Mouse (Mus musculus) forebrain, embryonic 11.5 days (tissue): ENCODE measurements at regions not wholly inside any gene's neighbourhood (a gene's known extent, or its start where the extent isn't known, plus 50 kb on each side); places are given as distances from the start of the nearest gene placed in this dataset.

Experiments used
- ATAC-seq: fragments of 200-750 bp; cut with Nextera tagmentation; replicated peaks from 2 replicates; pipeline ENCODE4 v1.8.0; 2017; ENCODE audit warnings: moderate TSS enrichment; ENCODE audit not compliant: low FRiP score
- DNase-seq: peaks from one replicate; pipeline ENCODE4 v3.0.0-alpha.2; 2017; ENCODE audit warnings: low spot score
- H3K27ac ChIP-seq: fragments of 300-500 bp; sonication (generic); 2 replicates; pipeline ENCODE4 v1.5.1; 2014; ENCODE audit warnings: low read depth, low read length
- H3K27me3 ChIP-seq: fragments of 300-500 bp; sonication (generic); 2 replicates; pipeline ENCODE4 v1.6.1; 2014; ENCODE audit warnings: mild to moderate bottlenecking, low read length, mixed read lengths; ENCODE audit not compliant: control insufficient read depth, insufficient read depth
- H3K36me3 ChIP-seq: fragments of 300-500 bp; sonication (generic); 2 replicates; pipeline ENCODE4 v1.6.1; 2014; ENCODE audit warnings: mild to moderate bottlenecking, low read length, moderate library complexity, mixed read lengths; ENCODE audit not compliant: control insufficient read depth, insufficient read depth
- H3K4me1 ChIP-seq: fragments of 300-500 bp; sonication (generic); replicated peaks from 2 replicates; pipeline ENCODE4 v1.6.1; 2014; ENCODE audit warnings: low read length, mixed read lengths; ENCODE audit not compliant: control insufficient read depth, insufficient read depth
- H3K4me2 ChIP-seq: fragments of 300-500 bp; sonication (generic); 2 replicates; pipeline ENCODE4 v1.6.1; 2014; ENCODE audit warnings: low read depth, mild to moderate bottlenecking, low read length, moderate library complexity, mixed read lengths; ENCODE audit not compliant: severe bottlenecking
- H3K4me3 ChIP-seq: fragments of 300-500 bp; sonication (generic); 2 replicates; pipeline ENCODE4 v1.5.1; 2014; ENCODE audit warnings: low read depth, low read length
- H3K9ac ChIP-seq: fragments of 300-500 bp; sonication (generic); 2 replicates; pipeline ENCODE4 v1.6.1; 2014; ENCODE audit warnings: low read length
- H3K9me3 ChIP-seq: fragments of 300-500 bp; sonication (generic); 2 replicates; pipeline ENCODE4 v1.6.1; 2016; ENCODE audit warnings: low read length, mixed read lengths; ENCODE audit not compliant: control insufficient read depth
- WGBS: fragments of 180-500 bp; shearing (Covaris S2); extraction: QIAGEN DNeasy Blood & Tissue Kit; methylation state at CpG from one replicate; pipeline ENCODE4 v1.1.7; 2014; 5-methylcytosine and 5-hydroxymethylcytosine counted together

GRCm38 (mm10) chr4:134990651-134991050 lies 60.0 kb downstream of the Syf2 start:
- no peaks in the 10 kb centered on the region for H3K4me1 ChIP-seq
- WGBS: 86% methylated on average over 11 of the region's 11 CpGs
- ATAC-seq: no peak
- DNase-seq: no peak
- no peak overlapping the region for H3K4me3 ChIP-seq
- H3K4me2 ChIP-seq: no peak overlapping the region
- no peak overlapping the region for H3K27ac ChIP-seq
- H3K9me3 ChIP-seq: no peaks in the 10 kb centered on the region
- H3K9ac ChIP-seq: no peak overlapping the region
- H3K36me3 ChIP-seq: no peaks in the 10 kb centered on the region
- H3K27me3 ChIP-seq: no peaks in the 10 kb centered on the region

- ATAC-seq (no peak), DNase-seq (no peak)
- Histone ChIP-seq H3K36me3 (no peaks in the 10 kb centered on the region), H3K27me3 (no peaks in the 10 kb centered on the region), H3K4me1 (no peaks in the 10 kb centered on the region), H3K9me3 (no peaks in the 10 kb centered on the region), H3K27ac (no peak overlapping the region), H3K9ac (no peak overlapping the region), H3K4me3 (no peak overlapping the region), H3K4me2 (no peak overlapping the region)
- WGBS: 68% methylated on average over 8 of the region's 8 CpGs
These were observed 62.9 kb downstream of the Syf2 start for GRCm38 (mm10) chr4:134993526-134994122.

GRCm38 (mm10) chr4:134994205-134994604 lies 63.5 kb downstream of the Syf2 start:
- no peak for DNase-seq
- H3K9me3 ChIP-seq: no peaks in the 10 kb centered on the region
- no peak overlapping the region for H3K4me3 ChIP-seq
- ATAC-seq: no peak
- H3K27me3 ChIP-seq: no peaks in the 10 kb centered on the region
- no peaks in the 10 kb centered on the region for H3K36me3 ChIP-seq
- WGBS: 90% methylated on average over 2 of the region's 2 CpGs
- H3K4me2 ChIP-seq: no peak overlapping the region
- no peak overlapping the region for H3K9ac ChIP-seq
- no peak overlapping the region for H3K27ac ChIP-seq
- H3K4me1 ChIP-seq: no peaks in the 10 kb centered on the region

- ATAC-seq: no peak
- no peaks in the 10 kb centered on the region for H3K27me3 ChIP-seq
- WGBS: 89% methylated on average over 6 of the region's 6 CpGs
- no peaks in the 10 kb centered on the region for H3K9me3 ChIP-seq
- no peaks in the 10 kb centered on the region for H3K4me1 ChIP-seq
- no peak overlapping the region for H3K4me3 ChIP-seq
- no peak for DNase-seq
- no peak overlapping the region for H3K9ac ChIP-seq
- H3K27ac ChIP-seq: no peak overlapping the region
- no peaks in the 10 kb centered on the region for H3K36me3 ChIP-seq
- no peak overlapping the region for H3K4me2 ChIP-seq
These were observed 64.0 kb downstream of the Syf2 start for GRCm38 (mm10) chr4:134994648-134995047.

- no peaks in the 10 kb centered on the region for H3K36me3 ChIP-seq
- 86% methylated on average over 13 of the region's 13 CpGs for WGBS
- H3K9me3 ChIP-seq: no peaks in the 10 kb centered on the region
- DNase-seq (no peak), ATAC-seq (no peak)
- no peak overlapping the region for H3K4me2 ChIP-seq
- no peak overlapping the region for H3K4me3 ChIP-seq
- H3K9ac ChIP-seq: no peak overlapping the region
- H3K4me1 ChIP-seq: no peaks in the 10 kb centered on the region
- no peaks in the 10 kb centered on the region for H3K27me3 ChIP-seq
- H3K27ac ChIP-seq: no peak overlapping the region
These were observed 64.4 kb downstream of the Syf2 start for GRCm38 (mm10) chr4:134995052-134995451.

GRCm38 (mm10) chr4:134996121-134996520 lies 65.4 kb downstream of the Syf2 start:
- DNase-seq (no peak), ATAC-seq (no peak)
- 88% methylated on average over 6 of the region's 6 CpGs for WGBS
- Histone ChIP-seq H3K4me1 (no peaks in the 10 kb centered on the region), H3K36me3 (no peaks in the 10 kb centered on the region), H3K4me2 (no peak overlapping the region), H3K4me3 (no peak overlapping the region), H3K9ac (no peak overlapping the region), H3K27ac (no peak overlapping the region), H3K27me3 (no peaks in the 10 kb centered on the region), H3K9me3 (no peaks in the 10 kb centered on the region)

- no peak overlapping the region for H3K9ac ChIP-seq
- DNase-seq: no peak
- no peaks in the 10 kb centered on the region for H3K4me1 ChIP-seq
- H3K27ac ChIP-seq: no peak overlapping the region
- no peak for ATAC-seq
- WGBS: 92% methylated on average over 26 of the region's 26 CpGs
- H3K4me2 ChIP-seq: no peak overlapping the region
- H3K36me3 ChIP-seq: no peaks in the 10 kb centered on the region
- H3K27me3 ChIP-seq: no peaks in the 10 kb centered on the region
- no peak overlapping the region for H3K4me3 ChIP-seq
- H3K9me3 ChIP-seq: no peaks in the 10 kb centered on the region
These were observed 67.0 kb downstream of the Syf2 start for GRCm38 (mm10) chr4:134997461-134998434.

GRCm38 (mm10) chr4:134998928-134999658 lies 68.4 kb downstream of the Syf2 start:
- Histone ChIP-seq H3K36me3 (no peaks in the 10 kb centered on the region), H3K4me1 (no peaks in the 10 kb centered on the region), H3K9me3 (no peaks in the 10 kb centered on the region), H3K27me3 (no peaks in the 10 kb centered on the region), H3K27ac (no peak overlapping the region), H3K4me2 (no peak overlapping the region), H3K9ac (no peak overlapping the region), H3K4me3 (no peak overlapping the region)
- DNase-seq (no peak), ATAC-seq (no peak)
- 80% methylated on average over 12 of the region's 12 CpGs for WGBS
